Mouse (Mus musculus) adrenal gland (tissue): ENCODE measurements around the gene Tmem138.
"Not testable (repeated sequence)": the region's sequence is repeated elsewhere in the genome, so short reads cannot be mapped to it uniquely, and the experiment has no call there.

ENCODE experiments used
- intact Hi-C: fragments of 180-260 bp; cut with DNase I; formaldehyde crosslinking; loops from one replicate; pipeline ENCODE4 v1.15.1; 2025

The Tmem138 gene

DNA sequence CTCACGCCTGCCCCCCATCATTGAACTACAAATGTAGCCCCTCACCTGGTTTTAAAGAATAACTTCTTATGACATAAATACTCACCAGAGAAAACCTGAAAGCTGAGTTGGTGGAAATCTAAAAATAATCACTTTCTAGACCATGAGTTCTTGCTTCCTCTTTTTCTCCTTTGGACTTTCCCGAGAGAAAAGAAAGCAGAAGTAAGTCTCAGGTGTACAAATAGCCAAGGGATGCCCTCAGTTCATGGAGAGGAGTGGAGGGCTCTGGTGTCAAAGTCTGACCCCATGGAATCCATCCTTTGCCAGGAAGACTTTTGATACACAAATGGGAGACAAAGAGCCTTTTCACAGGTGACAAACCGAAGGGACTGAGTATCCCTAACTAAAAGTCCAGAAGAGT, 3.6 kb upstream of the Tmem138 start:
- intact Hi-C loops: no loop called here

DNA sequence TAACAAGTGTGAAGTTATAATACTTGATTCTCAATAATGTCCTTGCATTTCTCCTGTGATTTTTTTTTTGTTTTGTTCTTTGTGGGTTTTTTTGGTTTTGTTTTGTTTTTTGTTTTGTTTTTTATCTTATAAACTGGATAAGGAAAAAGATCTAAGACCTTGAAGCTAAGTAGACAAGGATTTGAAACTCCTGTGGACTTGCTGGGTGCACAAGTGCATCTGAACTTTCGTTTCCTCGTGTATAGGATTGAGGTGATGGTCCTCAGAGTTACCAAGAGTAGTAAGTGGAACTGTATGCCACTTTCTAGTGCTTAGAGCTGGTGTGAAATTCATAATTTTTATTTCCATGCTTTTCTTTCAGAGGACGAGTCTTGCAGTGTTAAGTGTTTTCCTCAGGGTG, 2.9 kb upstream of the Tmem138 start:
- intact Hi-C loops: no loop called here

DNA sequence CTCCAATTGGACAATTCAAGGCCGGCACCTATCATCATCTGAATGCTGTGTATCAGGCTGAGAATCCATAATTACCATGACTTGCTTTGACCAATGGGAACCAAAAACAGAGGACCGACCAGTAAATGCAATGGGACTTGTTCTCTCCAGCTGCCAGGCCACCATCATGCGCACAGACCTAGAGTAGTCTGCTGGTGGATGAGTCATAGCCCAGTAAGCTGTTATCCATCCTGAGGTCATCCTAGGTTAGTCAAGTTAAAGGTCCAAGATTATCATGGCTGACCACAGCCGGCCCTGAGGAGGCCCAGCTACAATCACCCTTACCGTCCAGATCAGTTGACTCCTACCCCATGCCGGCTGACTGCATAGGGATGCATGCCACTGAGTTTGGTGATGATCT, 7.5 kb downstream of the Tmem138 start:
- intact Hi-C loops: no loop called here

DNA sequence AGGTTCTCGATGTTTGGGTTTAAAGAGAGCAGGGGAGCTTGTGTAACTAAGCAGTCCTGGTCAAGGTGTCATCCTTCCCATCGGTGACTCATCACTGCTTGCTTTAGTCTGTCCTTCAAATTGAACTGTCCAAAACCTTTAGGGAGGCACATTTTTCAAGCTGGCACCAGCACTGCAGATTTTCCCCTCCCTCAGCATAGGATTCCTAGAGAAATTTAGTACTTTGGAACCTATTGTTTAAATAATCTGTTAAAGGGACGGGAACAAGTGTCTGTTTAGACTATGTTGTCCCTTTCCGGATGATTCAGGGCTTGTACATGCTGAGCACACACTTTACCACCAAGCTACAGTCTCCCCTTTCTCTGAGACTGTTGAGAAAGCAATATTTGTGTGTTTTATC, 11.9 kb downstream of the Tmem138 start:
- intact Hi-C loops: no loop called here

DNA sequence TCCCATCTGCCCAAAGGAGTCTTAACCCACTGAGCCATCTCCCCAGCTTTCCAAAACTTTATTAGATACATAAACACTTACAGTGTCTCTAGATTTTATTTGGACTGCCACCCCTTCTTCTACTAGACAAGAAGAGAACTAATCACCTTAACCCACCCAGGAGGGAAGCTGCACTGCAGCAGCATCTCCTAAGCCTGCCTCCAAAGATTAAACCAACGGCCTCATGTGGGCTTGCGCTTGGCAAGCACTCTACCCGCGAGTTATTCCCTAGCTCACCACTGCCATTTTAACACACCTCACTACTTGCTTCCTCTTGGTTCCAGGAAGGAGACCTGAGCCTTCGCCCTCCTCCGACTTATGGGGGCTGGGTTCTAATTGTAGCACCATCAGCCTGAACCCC, 12.9 kb downstream of the Tmem138 start:
- intact Hi-C loops: no loop called here

DNA sequence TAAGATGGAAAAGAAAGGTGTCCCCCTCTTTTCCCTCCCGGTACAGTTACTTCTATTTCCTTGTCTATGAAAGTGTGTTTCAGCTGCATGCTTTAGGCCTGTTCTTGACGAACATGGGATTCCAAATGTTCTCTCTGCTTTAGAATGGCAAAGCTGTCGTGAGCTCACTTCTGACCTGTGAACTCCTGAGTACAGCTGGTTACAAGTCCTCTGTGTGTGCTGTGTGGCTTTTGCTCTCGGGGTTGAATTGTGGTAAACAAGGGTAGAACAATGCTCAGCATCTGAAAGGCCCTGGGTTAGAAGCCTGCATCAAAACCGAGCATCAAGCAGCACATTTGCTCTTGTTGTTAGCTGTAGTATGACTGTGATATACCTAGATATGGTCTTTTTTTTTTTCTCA, 14.8 kb downstream of the Tmem138 start:
- intact Hi-C loops: no loop called here

DNA sequence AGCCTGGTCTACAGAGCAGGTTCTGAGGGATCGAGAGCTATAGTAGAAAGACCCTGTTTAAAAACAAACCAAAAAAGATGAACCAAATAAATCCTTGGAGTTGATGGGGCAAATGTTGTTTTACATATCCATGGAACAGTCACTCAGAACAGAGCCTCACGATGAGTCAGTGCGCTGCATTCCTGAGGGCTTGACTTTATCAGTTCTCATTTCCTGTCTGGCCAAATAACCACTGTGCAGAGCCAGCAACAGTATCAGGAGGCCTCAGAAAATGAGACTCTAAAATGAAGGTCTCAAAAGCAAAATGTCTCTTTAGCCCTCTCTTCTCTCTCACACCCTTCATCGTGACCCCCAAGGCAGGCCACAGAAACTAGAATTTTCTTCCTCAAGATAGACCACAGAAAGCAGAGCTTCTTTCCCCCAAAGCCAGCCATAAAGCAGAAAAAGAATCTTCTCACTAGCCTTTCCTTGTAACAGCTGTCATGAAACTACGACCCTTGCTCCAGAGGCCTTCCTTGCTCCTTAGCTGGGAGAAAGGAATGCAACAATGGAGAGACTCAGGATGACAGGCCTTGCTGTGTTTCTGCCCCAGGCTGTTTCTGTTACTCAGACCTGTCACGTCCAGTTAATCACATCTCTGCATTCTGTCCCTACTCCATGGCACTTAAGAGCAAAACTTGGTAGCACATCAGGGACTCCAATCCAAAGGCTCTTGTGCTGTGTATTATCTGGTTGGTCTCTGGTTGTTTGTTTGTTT, 15.4 kb downstream of the Tmem138 start:
- intact Hi-C loops: loop anchor here (2.0 kb wide), 1 partner anchor 43 kb away; the partner anchor contains the start of genes Ddb1 and Tkfc

DNA sequence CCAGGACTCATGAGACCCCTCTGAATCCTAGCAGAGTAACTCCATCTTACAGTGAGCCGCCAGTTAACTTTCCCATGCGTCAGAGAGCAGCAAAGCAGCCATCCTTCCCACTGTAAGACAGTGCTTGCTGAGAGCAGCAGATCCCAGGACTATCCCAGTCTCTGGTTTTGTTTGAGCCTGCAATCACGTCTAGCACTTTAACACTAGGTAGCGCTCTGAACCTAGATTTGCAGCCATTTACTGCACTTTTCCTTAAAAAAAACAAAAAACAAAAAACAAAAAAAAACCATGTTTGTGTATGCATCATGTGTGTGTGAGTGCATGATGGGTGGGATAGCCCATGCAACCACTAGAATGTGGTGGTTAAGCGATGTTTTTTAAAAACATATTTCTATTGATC, 17.1 kb downstream of the Tmem138 start:
- intact Hi-C loops: loop anchor here (2.0 kb wide), 1 partner anchor 45 kb away; the partner anchor contains the start of genes Ddb1 and Tkfc

DNA sequence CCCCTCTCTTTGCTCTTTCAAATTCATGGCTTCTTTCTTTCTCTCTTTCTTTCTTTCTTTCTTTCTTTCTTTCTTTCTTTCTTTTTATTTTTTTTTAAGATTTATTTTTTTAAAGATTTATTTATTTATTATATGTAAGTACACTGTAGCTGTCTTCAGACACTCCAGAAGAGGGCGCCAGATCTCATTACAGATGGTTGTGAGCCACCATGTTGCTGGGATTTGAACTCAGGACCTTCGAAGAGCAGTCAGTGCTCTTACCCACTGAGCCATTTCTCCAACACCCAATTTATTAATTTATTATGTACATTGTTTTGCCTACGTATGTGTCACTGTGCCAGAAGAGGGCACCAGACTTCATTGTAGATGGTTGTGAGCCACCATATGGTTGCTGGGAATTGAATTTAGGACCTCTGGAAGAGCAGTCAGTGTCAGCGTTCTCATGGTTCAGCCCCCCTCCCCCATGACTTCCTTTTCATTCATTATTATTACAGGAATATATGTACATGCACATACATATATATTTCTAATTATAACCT, 19.3 kb downstream of the Tmem138 start:
- intact Hi-C loops: not testable (repeated sequence)

DNA sequence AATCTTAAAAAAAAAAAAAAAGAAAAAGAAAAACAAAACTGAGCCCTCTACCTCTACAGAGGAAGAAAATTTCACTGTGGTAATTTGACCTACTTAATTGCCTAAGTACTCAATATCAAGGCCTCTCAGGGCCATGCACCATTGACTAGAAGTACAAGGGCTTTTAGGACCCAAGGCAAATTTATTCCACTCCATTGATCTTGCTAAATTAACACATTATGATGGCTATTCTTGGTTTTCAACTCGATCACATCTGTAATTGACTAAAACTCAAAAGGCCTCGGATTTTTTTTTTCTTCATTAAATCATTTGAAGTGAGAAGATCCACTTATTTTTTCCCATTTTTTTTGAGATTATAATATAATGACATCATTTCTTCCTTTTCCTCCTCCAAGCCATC, 19.7 kb downstream of the Tmem138 start:
- intact Hi-C loops: no loop called here

DNA sequence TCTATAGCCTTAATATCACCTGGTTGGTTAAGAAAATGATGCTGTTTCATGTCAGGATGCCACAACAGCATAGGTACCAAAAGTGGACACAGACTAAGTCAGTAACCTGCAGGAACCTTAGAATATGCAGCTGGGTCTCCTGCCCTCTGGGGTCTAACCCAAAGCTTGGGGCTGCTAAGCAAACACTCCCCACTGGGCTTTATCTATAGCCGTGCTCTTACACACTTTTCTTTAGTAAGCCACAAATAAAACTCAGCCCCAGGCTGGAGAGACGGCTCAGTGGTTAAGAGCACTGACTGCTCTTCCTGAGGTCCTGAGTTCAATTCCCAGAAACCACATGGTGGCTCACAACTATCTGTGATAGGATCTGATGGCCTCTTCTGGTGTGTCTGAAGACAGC, 20.2 kb downstream of the Tmem138 start:
- intact Hi-C loops: no loop called here

DNA sequence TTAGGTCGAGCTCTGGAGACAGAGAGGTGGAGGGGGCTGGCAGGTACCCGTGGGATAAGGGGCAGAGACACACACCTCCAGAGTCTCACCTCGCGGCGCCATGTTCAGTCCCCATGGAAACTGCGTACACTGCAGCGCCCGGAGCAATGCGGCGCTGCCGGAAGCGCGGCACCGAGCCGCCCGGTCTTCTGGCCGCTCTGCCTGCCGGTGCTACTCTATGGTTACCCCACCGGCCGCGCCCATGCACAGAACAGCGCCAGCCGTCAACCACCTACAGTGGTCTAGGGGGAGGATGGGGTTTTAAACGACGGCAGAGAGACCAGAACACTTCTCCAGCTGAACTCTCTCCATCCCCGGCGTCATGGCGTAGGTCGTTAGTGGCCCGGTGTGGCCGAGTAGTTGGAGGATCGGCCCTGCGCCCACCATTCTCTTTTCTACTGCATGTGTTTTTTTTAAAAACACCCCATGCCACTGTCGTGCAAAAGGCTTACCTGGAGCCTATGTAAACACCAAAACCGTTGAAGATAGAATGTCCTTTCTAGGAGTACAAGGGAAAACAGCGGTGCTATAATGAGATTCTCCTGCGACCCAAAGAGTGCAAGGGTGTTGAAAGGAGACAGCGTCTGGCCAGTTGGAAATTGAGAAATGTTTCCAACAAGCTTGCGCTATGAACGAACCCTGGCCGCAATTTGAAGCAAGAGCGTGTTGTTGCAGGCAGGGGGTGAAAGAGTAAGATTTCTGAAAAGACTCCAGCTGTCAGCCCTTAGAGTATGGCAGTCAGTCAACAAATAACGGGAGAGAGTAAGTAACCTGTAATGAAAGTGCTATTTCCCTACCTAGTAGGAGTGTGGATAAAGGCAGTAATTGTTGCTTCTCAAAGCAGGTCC, 21.3 kb downstream of the Tmem138 start, which contains the start of gene Tmem216:
Gene Tmem216, minus strand, starts transcription at position 615 of the 887 bp plus-strand sequence.
- intact Hi-C loops: no loop called here

DNA sequence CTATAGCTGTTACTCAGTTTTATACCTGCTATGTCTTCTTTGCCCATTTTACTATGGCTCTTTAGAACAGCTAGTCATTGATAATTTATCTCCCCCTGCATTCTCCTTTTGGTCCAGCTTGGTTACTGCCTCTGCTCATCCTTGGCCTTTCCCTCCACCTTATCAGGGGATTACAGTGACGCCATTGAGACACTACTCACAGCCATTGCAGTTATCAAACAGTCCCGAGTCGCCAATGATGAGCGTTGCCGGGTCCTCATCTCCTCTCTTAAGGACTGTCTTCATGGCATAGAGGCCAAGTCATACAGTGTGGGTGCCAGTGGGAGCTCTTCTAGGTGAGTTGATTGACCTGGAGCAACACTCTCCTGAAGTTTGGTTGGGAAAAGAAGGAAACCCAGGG, 37.7 kb downstream of the Tmem138 start:
- intact Hi-C loops: loop anchor here (5.0 kb wide), 1 partner anchor 83 kb away; no protein-coding TSS in a partner anchor

DNA sequence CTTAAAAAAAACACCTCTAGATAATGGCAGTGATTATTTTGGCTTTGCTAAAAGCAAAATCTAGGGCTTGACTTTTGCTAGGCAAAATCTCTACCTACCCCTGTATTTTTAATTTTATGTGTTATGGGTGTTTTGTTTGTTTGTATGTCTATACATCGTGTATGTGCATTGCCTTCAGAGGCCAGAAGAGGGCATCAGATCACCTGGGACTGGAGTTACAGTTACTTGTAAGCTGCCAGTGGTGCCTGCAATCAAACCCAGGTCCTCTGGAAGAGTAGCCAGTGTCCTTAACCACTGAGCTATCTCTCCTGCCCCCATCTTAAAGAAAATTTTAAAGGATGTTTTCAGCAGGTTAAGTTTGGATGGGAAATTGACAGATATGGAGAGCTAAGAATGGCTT, 47.1 kb downstream of the Tmem138 start:
- intact Hi-C loops: no loop called here

DNA sequence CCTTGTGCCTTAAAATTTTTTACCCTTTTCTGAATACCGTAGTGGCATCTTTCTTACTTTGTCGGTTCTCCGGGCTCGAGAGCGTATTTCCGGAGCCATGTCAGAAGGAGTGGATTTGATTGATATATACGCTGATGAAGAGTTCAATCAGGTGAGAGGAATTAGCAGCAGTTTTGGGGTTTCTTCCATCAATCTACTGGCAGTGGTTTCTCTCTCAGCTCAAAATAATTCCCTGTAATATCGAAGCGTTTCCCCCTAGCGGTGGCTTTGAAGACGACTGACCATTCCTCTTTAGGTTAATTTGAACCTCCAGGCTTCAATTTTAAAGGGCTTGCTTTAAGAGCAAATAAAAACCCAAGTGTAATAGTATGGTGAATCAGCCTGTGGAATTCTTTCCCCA, 51.3 kb downstream of the Tmem138 start, which contains the start of gene Sdhaf2:
Gene Sdhaf2, minus strand, starts transcription at position 233 of the 400 bp plus-strand sequence.
- intact Hi-C loops: no loop called here

DNA sequence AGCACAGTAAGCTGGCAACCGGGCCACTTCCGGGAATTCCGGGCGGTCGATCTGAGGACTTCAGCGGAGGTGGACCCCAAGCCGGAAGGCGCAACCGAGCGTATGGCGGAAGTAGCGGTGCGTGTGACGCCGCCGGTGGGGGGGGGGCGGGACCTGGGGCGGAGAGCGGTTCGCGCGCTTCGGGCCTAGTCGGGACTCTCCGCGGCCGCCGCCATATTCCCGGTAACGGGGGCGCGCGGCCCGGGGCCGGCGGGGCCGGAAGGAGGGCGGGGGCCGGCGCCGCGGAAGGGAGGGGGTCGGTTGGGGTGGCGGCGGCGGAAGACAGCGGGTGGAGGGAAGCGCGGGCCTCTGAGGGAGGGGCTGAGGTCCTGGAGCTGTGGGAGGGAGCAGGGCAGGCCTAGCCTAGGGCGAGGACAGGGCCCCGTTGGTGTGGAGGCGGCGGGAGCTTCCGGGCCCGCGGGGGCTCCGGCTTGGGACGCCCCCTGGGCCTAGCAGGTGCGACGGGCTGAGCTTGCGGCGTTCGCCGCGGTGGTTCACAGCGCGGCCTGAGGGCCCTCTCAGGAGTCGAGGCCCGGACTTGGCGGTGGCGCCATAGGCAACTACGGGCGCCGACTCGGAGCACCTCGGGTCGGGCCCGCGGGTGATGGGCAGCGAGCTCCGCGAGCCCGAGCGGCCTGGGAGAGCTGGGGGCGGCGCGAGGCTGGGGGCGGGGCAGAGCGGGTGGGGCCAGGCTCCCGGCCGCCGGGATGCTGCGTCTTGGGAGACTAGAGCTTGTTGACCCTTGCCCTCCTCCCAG, 51.9 kb downstream of the Tmem138 start, which contains the start of gene Cpsf7:
Gene Cpsf7, plus strand, starts transcription at position 161 of the 796 bp plus-strand sequence.
- intact Hi-C loops: no loop called here

DNA sequence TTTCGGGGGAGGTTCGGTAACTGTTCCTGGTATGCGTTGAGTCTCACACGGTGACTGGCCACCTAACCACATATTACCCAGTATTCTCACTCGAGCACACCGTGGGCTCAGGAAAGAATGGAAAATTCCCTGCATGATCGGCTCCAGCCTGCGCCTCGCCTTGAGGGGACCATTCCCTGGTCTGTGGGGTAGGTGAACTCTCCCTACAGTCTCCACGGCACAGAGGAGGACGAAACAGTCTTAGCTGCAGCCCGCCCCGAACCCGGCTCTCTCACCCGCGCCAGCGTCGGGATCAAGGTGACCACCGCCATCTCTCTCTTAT, 52.4 kb downstream of the Tmem138 start:
- intact Hi-C loops: no loop called here

DNA sequence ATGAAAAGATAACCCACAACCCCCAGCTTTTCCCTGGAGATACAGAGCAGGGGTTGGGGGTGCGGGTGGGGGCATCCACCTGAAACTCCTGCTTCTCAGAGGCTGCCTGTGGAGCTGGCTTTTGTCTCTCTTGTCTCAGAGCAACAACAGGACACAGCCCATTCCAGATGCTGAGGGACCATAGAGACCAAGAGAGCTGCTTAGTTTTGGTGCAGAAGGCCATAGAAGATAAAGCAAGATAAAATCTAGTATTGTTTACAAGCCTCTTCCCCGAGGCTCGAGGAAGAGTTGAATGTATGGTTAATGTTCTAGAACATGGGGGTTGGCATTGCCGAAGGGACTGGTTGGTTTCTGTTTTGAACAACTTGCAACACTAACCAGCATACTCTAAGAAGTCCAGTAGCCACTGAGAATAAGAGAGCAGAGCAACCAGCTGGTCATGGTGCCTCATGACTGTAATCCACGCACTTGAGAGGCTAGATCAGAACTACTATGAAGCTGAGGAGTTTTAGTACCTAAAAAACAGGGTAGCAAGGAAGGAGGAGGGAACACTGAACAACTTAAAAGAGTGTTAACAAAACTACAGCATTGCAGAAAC, 53.6 kb downstream of the Tmem138 start:
- intact Hi-C loops: no loop called here

DNA sequence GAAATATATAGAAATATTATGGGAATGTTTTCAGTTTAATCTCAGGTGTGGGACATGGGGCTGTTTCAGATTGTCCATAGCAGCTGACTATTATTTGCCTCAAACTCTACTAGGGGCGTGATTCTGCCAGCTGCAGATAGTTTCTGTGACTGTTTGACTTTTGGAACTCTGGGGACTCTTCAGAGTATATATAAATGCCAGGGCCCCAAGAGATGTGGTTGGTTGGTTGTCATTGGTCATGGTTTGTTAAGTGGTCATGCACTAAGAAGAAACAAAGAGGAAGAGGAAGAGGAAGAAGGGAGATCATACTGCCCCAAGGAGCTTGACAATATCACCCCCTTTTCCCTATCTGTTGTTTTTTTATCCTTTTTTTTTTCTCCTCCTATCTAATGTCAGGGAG, 55.2 kb downstream of the Tmem138 start:
- intact Hi-C loops: no loop called here
